Mouse (Mus musculus): ENCODE measurements around the gene Igfbp3. TPM values are rescaled to one million over a fixed set of nuclear protein-coding genes. Genes with fewer than 3 reads are reported as not detected.

Gene Igfbp3
- polyA plus RNA-seq, 1 experiment from 2014 or later, result 50.6 TPM

DNA sequence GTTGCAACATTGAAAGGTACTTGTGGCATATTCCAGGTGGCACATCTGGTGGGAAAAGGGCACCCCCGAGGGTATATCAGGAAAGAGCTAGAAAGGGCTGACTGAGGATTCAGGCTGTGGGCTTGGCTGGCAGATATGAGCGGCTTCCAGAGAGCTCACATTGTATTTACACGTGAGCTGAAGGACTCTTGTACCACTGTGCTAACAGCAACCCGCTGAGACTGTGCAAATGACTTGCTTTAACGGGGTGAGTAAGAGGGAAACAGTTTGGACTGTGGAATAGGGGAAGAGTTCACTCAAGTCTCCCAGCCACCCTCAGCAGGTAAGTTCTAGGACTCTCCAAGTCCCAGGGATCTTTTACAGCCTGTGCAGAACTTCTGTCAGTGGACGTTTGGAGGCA, 40.1 kb downstream of the Igfbp3 start:
- ATAC-seq (ENCODE audit: low FRiP score, low TSS enrichment) (peak; percentile 58), DNase-seq (ENCODE audit: low spot score) (no peak)
- no peak overlapping the region for H3K4me2 ChIP-seq (replicated peaks; ENCODE audit: low read depth)
- no peak overlapping the region for H3K4me3 ChIP-seq (ENCODE audit: low read depth, low read length)
- H3K9me3 ChIP-seq (ENCODE audit: control insufficient read depth, low read length), result no peaks in the 10 kb centered on the region
- no peaks in the 10 kb centered on the region for H3K36me3 ChIP-seq (ENCODE audit: control insufficient read depth, insufficient read depth, low read length)
- no peak overlapping the region for H3K27ac ChIP-seq (replicated peaks)
- no peaks in the 10 kb centered on the region for H3K4me1 ChIP-seq (replicated peaks; ENCODE audit: control insufficient read depth, insufficient read depth)
- no peak for TF ChIP-seq CTCF (IDR thresholded peaks at IDR 0.05; ENCODE audit: low read depth)
- no peaks in the 10 kb centered on the region for H3K27me3 ChIP-seq (ENCODE audit: control insufficient read depth, insufficient read depth, low read length)
- no peak overlapping the region for H3K9ac ChIP-seq (ENCODE audit: low read length)
- 68% methylated on average over 6 of the region's 6 CpGs for WGBS

DNA sequence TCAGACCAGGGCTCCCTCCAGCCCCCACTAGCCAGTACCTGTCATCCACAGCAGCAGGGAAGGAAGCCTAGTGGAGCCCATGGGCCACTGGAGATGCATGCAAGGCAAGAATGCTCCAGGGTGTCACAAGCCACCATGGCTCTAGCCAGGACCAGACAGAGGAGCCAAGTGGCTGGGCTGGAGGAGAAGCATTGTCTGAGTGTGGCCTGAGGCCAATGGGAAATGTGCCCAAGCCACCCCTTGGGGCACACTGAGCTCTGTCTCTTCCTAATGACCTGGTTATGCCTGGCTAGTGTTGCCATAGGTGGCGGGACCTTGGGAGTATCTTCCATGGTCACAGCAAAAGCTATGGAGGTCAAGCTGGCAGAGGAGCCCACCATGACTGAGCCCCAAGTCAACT, 44.1 kb downstream of the Igfbp3 start:
- Histone ChIP-seq H3K4me3 (ENCODE audit: low read depth, low read length) (no peak overlapping the region), H3K4me2 (replicated peaks; ENCODE audit: low read depth) (no peak overlapping the region), H3K9ac (ENCODE audit: low read length) (no peak overlapping the region), H3K36me3 (ENCODE audit: control insufficient read depth, insufficient read depth, low read length) (no peaks in the 10 kb centered on the region), H3K9me3 (ENCODE audit: control insufficient read depth, low read length) (no peaks in the 10 kb centered on the region), H3K4me1 (replicated peaks; ENCODE audit: control insufficient read depth, insufficient read depth) (no peaks in the 10 kb centered on the region), H3K27ac (replicated peaks) (no peak overlapping the region), H3K27me3 (ENCODE audit: control insufficient read depth, insufficient read depth, low read length) (no peaks in the 10 kb centered on the region)
- DNase-seq (ENCODE audit: low spot score) (no peak), ATAC-seq (ENCODE audit: low FRiP score, low TSS enrichment) (no peak)
- TF ChIP-seq CTCF (IDR thresholded peaks at IDR 0.05; ENCODE audit: low read depth), result no peak
- no peak for TF ChIP-seq EP300 (optimal IDR thresholded peaks at IDR 0.05)
- WGBS, result 100% methylated on average over 1 of the region's 1 CpGs

DNA sequence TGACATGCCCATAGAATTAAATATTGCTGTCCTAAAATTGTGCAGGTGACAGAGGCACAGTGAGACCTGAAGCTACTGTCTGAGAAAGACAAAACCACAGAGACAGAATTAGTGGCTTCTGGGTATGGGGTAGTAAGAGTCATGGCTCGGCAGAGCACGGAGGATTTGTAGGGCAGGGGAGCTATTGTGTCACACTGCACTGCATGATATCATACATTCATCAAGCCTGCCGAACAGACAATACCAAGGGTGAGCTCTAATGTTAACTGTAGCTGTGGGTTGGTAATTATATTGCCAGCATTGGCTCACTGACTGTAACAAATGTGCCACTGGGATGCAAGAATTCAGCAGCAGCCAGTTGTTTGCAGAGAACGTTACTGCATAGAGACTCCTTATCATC, 49.3 kb downstream of the Igfbp3 start:
- no peak overlapping the region for H3K4me2 ChIP-seq (replicated peaks; ENCODE audit: low read depth)
- peaks cover 4% of the 10 kb centered on the region; the same call in 1 of the 2 replicates for H3K4me1 ChIP-seq (replicated peaks; ENCODE audit: control insufficient read depth, insufficient read depth)
- WGBS, result 75% methylated on average over 4 of the region's 4 CpGs
- H3K9ac ChIP-seq (ENCODE audit: low read length), result no peak overlapping the region
- TF ChIP-seq EP300 (optimal IDR thresholded peaks at IDR 0.05), result no peak
- TF ChIP-seq CTCF (IDR thresholded peaks at IDR 0.05; ENCODE audit: low read depth), result no peak
- no peak for DNase-seq (ENCODE audit: low spot score)
- H3K9me3 ChIP-seq (ENCODE audit: control insufficient read depth, low read length), result no peaks in the 10 kb centered on the region
- no peaks in the 10 kb centered on the region for H3K27me3 ChIP-seq (ENCODE audit: control insufficient read depth, insufficient read depth, low read length)
- ATAC-seq (ENCODE audit: low FRiP score, low TSS enrichment), result no peak
- H3K36me3 ChIP-seq (ENCODE audit: control insufficient read depth, insufficient read depth, low read length), result no peaks in the 10 kb centered on the region
- H3K4me3 ChIP-seq (ENCODE audit: low read depth, low read length), result no peak overlapping the region
- no peak overlapping the region for H3K27ac ChIP-seq (replicated peaks)

DNA sequence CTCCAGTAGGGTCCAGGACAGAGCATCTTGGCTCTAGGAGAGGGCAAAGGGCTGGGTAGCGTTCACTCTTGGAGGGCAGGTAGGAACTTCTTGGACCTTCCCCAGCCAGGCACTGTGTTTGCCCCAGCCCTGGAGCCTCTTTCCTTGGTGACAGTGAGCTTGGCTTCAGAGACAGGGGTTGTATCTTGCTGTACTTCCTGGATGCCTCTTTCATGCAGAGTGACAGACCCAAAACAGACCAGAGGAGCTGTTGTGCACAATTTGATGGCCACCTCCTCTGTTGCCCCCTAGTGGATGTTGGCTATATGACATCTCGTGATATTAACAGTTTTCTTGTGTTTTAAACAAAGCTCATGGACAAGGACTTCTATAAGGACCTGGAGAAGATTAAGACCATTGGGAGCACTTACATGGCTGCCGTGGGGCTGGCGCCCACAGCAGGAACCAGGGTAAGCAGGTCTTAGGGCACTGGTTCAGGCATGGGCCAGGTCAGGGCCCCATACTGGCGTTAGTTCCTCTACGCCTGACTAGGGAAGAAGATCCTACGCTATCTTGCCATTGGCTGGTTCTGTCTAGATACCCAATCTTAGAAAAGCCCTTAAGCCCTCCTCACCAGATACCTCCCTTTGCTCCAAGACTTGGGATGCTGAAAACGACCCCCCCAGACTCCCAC, 52.1 kb downstream of the Igfbp3 start:
- Histone ChIP-seq H3K4me2 (replicated peaks; ENCODE audit: low read depth) (no peak overlapping the region), H3K27ac (replicated peaks) (peak overlapping the region; percentile 69), H3K36me3 (ENCODE audit: control insufficient read depth, insufficient read depth, low read length) (no peaks in the 10 kb centered on the region), H3K4me1 (replicated peaks; ENCODE audit: control insufficient read depth, insufficient read depth) (peaks cover 4% of the 10 kb centered on the region; the same call in 1 of the 2 replicates), H3K4me3 (ENCODE audit: low read depth, low read length) (no peak overlapping the region), H3K9me3 (ENCODE audit: control insufficient read depth, low read length) (no peaks in the 10 kb centered on the region), H3K27me3 (ENCODE audit: control insufficient read depth, insufficient read depth, low read length) (no peaks in the 10 kb centered on the region), H3K9ac (ENCODE audit: low read length) (no peak overlapping the region)
- TF ChIP-seq CTCF (IDR thresholded peaks at IDR 0.05; ENCODE audit: low read depth), result peak; percentile 92
- no peak for TF ChIP-seq EP300 (optimal IDR thresholded peaks at IDR 0.05)
- peak; percentile 35 for DNase-seq (ENCODE audit: low spot score)
- no peak for ATAC-seq (ENCODE audit: low FRiP score, low TSS enrichment)
- WGBS, result 78% methylated on average over 8 of the region's 8 CpGs

DNA sequence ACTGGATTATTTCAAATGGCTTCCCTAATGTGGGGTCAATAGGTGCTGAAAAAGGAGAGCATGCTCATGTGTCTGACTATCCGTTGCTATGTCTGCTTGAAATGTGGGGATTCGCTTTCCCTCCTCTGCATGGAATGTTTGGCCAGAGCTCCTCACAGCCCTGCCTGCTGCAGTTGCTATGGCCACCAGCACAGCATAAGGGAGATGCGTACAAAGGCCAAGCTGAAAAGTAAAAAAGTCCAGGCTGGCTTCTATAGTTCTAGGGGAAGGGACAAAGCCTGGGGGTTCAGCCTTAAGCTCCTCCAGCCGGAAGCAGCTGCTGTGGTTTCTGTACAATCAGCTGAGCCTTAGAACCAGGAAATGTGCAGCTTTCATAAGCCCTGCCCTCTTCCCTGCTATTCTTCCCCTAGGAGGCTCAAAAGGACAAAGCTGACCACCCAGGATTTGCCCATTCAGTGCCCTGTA, 53.1 kb downstream of the Igfbp3 start:
- Histone ChIP-seq H3K4me3 (ENCODE audit: low read depth, low read length) (no peak overlapping the region), H3K27me3 (ENCODE audit: control insufficient read depth, insufficient read depth, low read length) (no peaks in the 10 kb centered on the region), H3K4me1 (replicated peaks; ENCODE audit: control insufficient read depth, insufficient read depth) (peaks cover 4% of the 10 kb centered on the region; the same call in 1 of the 2 replicates), H3K9me3 (ENCODE audit: control insufficient read depth, low read length) (no peaks in the 10 kb centered on the region), H3K9ac (ENCODE audit: low read length) (no peak overlapping the region), H3K4me2 (replicated peaks; ENCODE audit: low read depth) (no peak overlapping the region), H3K36me3 (ENCODE audit: control insufficient read depth, insufficient read depth, low read length) (no peaks in the 10 kb centered on the region), H3K27ac (replicated peaks) (peak overlapping the region; percentile 69)
- peak; percentile 86 for ATAC-seq (ENCODE audit: low FRiP score, low TSS enrichment)
- DNase-seq (ENCODE audit: low spot score), result peak; percentile 43
- TF ChIP-seq CTCF (IDR thresholded peaks at IDR 0.05; ENCODE audit: low read depth), result no peak; the same call in none of the 2 replicates
- no peak for TF ChIP-seq EP300 (optimal IDR thresholded peaks at IDR 0.05)
- whole genome bisulfite sequencing, result 23% methylated on average over 4 of the region's 4 CpGs

DNA sequence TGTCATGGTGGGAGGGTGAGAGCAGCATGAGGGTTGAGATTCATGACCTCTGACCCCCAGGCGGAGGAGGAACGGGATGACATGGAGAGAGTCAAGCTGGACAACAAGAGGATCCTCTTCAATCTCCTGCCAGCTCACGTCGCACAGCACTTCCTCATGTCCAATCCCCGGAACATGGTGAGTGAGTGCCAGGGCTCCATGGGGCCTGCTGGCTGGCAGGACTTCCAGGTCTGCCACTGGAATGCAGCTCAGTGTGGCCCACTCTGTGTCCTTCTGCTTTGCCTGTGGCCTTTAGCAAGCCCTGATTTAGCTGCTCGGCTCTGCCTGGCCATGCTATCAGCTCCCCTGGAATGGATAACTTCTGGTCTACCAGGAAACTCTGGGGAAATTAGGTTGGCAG, 53.6 kb downstream of the Igfbp3 start:
- Histone ChIP-seq H3K4me1 (replicated peaks; ENCODE audit: control insufficient read depth, insufficient read depth) (peaks cover 4% of the 10 kb centered on the region; the same call in 1 of the 2 replicates), H3K9ac (ENCODE audit: low read length) (no peak overlapping the region)

More for the DNA sequence above, 53.6 kb downstream of the Igfbp3 start:
- no peaks in the 10 kb centered on the region for H3K9me3 ChIP-seq (ENCODE audit: control insufficient read depth, low read length)
- 48% methylated on average over 6 of the region's 6 CpGs for WGBS
- H3K27me3 ChIP-seq (ENCODE audit: control insufficient read depth, insufficient read depth, low read length), result no peaks in the 10 kb centered on the region
- H3K27ac ChIP-seq (replicated peaks), result peak overlapping the region; percentile 69
- no peaks in the 10 kb centered on the region for H3K36me3 ChIP-seq (ENCODE audit: control insufficient read depth, insufficient read depth, low read length)
- H3K4me2 ChIP-seq (replicated peaks; ENCODE audit: low read depth), result no peak overlapping the region
- ATAC-seq (ENCODE audit: low FRiP score, low TSS enrichment) (peak; percentile 43; the same call in 1 of the 2 replicates), DNase-seq (ENCODE audit: low spot score) (peak; percentile 27)
- no peak overlapping the region for H3K4me3 ChIP-seq (ENCODE audit: low read depth, low read length)
- TF ChIP-seq CTCF (IDR thresholded peaks at IDR 0.05; ENCODE audit: low read depth) (no peak), EP300 (optimal IDR thresholded peaks at IDR 0.05) (no peak)

All from stomach, postnatal 0 days (tissue).